Mouse (Mus musculus): Measurements from ENCODE around the gene Ebf3. TPM values are rescaled to one million over a fixed set of nuclear protein-coding genes. Genes with fewer than 3 reads are reported as not detected.

Ebf3 gene
- polyA plus RNA-seq, 1 experiment, result 9.4 TPM

DNA sequence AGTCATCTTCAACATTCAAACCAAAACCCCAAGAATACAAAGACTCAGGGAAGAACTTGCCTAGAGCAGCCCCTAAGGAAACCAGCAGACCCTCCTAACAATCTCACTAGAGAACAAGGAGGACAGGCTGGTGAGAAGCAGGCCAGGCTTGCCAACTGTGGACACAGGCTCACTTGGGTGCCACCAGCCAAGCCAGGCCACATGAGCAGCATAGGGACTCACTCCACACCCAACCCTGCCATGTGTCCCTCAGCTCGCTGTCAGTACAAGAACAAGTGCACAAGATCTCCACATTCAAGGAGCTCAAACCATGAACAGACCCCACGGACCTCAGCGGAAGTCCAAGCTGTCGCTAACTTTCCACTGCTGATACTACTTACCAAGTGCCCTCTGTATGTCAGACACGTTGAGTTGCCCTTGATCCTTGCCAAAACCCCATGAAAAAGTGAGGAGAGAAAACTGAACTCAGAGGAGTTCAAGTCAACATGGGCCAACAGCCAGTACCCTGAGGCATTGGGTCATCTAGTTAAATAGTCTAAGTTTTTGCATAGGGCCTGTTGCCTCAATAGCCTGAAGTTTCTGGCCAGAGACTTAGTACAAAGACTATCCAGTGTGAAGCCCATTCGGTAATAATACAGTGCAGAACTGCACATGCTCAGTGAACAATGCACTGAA is 91.3 kb downstream of the Ebf3 start:
- H3K27me3 ChIP-seq (ENCODE audit: control insufficient read depth, insufficient read depth, low read length), result no peaks in the 10 kb centered on the region
- 74% methylated on average over 6 of the region's 6 CpGs for WGBS
- no peak overlapping the region for H3K27ac ChIP-seq (ENCODE audit: insufficient read depth, low read length)
- H3K4me3 ChIP-seq (replicated peaks; ENCODE audit: insufficient read depth, low read depth, low read length), result no peak overlapping the region
- peaks cover 5% of the 10 kb centered on the region for H3K4me1 ChIP-seq (ENCODE audit: control insufficient read depth, insufficient read depth, low read length)
- DNase-seq, result no peak
- TF ChIP-seq POLR2A (IDR thresholded peaks at IDR 0.05; ENCODE audit: borderline replicate concordance, insufficient read depth, low read length) (no peak), CTCF (IDR thresholded peaks at IDR 0.05; ENCODE audit: borderline replicate concordance, insufficient read depth, low read depth, low read length) (no peak)

GRCm38 (mm10) chr7:137221599-137221998 is 92.6 kb downstream of the Ebf3 start:
- WGBS, result 33% methylated on average over 6 of the region's 6 CpGs
- DNase-seq, result no peak
- Histone ChIP-seq H3K27me3 (ENCODE audit: control insufficient read depth, insufficient read depth, low read length) (no peaks in the 10 kb centered on the region), H3K27ac (ENCODE audit: insufficient read depth, low read length) (no peak overlapping the region), H3K4me3 (replicated peaks; ENCODE audit: insufficient read depth, low read depth, low read length) (no peak overlapping the region), H3K4me1 (ENCODE audit: control insufficient read depth, insufficient read depth, low read length) (peaks cover 3% of the 10 kb centered on the region; the same call in 1 of the 2 replicates)
- TF ChIP-seq CTCF (IDR thresholded peaks at IDR 0.05; ENCODE audit: borderline replicate concordance, insufficient read depth, low read depth, low read length) (no peak), POLR2A (IDR thresholded peaks at IDR 0.05; ENCODE audit: borderline replicate concordance, insufficient read depth, low read length) (no peak)

GRCm38 (mm10) chr7:137220436-137220835 is 93.8 kb downstream of the Ebf3 start:
- H3K4me3 ChIP-seq (replicated peaks; ENCODE audit: insufficient read depth, low read depth, low read length), result no peak overlapping the region
- no peak overlapping the region for H3K27ac ChIP-seq (ENCODE audit: insufficient read depth, low read length)
- TF ChIP-seq POLR2A (IDR thresholded peaks at IDR 0.05; ENCODE audit: borderline replicate concordance, insufficient read depth, low read length), result no peak
- DNase-seq, result no peak
- H3K27me3 ChIP-seq (ENCODE audit: control insufficient read depth, insufficient read depth, low read length), result no peaks in the 10 kb centered on the region
- WGBS, result 41% methylated on average over 4 of the region's 4 CpGs
- no peaks in the 10 kb centered on the region for H3K4me1 ChIP-seq (ENCODE audit: control insufficient read depth, insufficient read depth, low read length)

DNA sequence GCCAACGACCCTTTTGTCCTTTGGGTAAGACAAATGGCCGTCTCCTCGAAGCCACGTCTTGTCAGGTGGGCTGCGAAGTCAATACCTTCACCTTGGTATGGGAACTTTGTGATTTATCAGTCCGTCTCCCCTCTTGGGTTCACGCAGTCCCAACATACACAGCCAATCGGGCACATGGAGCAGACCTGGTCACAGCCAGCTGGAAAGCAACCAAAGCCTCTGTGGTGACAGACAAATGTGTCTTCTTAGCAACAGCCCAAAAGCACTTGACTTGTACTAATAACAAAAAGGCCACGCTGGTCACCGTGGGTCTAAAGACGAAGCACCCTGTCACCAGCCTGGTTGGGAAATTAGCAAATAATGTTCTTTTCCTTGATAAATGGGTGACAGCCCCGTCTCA is 95.5 kb downstream of the Ebf3 start:
- TF ChIP-seq CTCF (IDR thresholded peaks at IDR 0.05; ENCODE audit: borderline replicate concordance, insufficient read depth, low read depth, low read length) (no peak), POLR2A (IDR thresholded peaks at IDR 0.05; ENCODE audit: borderline replicate concordance, insufficient read depth, low read length) (no peak)
- WGBS, result 58% methylated on average over 12 of the region's 12 CpGs
- no peaks in the 10 kb centered on the region for H3K27me3 ChIP-seq (ENCODE audit: control insufficient read depth, insufficient read depth, low read length)
- H3K4me1 ChIP-seq (ENCODE audit: control insufficient read depth, insufficient read depth, low read length), result no peaks in the 10 kb centered on the region
- no peak for DNase-seq
- H3K4me3 ChIP-seq (replicated peaks; ENCODE audit: insufficient read depth, low read depth, low read length), result no peak overlapping the region
- H3K27ac ChIP-seq (ENCODE audit: insufficient read depth, low read length), result no peak overlapping the region

DNA sequence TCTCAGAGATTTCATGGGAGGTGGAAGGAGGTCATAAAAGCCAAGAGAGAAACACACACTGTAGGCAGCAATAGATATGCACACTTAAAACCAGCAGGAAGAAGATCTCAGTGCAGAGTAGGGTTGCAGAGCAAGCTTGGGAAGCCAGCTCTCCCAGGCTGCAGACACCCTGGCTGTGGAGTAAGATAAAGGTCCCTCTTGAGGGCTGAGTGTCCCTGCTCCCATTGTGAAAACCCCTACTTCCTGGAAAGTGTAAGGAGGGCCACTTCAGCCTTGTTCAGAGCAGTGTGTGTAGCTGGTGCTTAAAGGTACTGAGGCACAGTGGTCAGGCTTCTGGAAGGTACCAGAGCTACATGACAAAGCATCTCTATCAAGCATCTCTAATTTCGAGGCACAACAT is 100.8 kb downstream of the Ebf3 start:
- H3K4me1 ChIP-seq (ENCODE audit: control insufficient read depth, insufficient read depth, low read length), result no peaks in the 10 kb centered on the region
- DNase-seq, result no peak
- H3K4me3 ChIP-seq (replicated peaks; ENCODE audit: insufficient read depth, low read depth, low read length), result no peak overlapping the region
- no peaks in the 10 kb centered on the region; the same call in 1 of the 2 replicates for H3K27me3 ChIP-seq (ENCODE audit: control insufficient read depth, insufficient read depth, low read length)
- 90% methylated on average over 1 of the region's 1 CpGs for WGBS
- no peak overlapping the region for H3K27ac ChIP-seq (ENCODE audit: insufficient read depth, low read length)
- no peak for TF ChIP-seq POLR2A (IDR thresholded peaks at IDR 0.05; ENCODE audit: borderline replicate concordance, insufficient read depth, low read length)
- TF ChIP-seq CTCF (IDR thresholded peaks at IDR 0.05; ENCODE audit: borderline replicate concordance, insufficient read depth, low read depth, low read length), result no peak

- Histone ChIP-seq H3K27ac (ENCODE audit: insufficient read depth, low read length) (no peak overlapping the region), H3K27me3 (ENCODE audit: control insufficient read depth, insufficient read depth, low read length) (no peaks in the 10 kb centered on the region; the same call in 1 of the 2 replicates), H3K4me1 (ENCODE audit: control insufficient read depth, insufficient read depth, low read length) (no peaks in the 10 kb centered on the region), H3K4me3 (replicated peaks; ENCODE audit: insufficient read depth, low read depth, low read length) (no peak overlapping the region)
- 73% methylated on average over 4 of the region's 4 CpGs for whole genome bisulfite sequencing
- no peak for TF ChIP-seq POLR2A (IDR thresholded peaks at IDR 0.05; ENCODE audit: borderline replicate concordance, insufficient read depth, low read length)
- TF ChIP-seq CTCF (IDR thresholded peaks at IDR 0.05; ENCODE audit: borderline replicate concordance, insufficient read depth, low read depth, low read length), result no peak
- DNase-seq, result no peak
Measured at GRCm38 (mm10) chr7:137211332-137211731, 102.9 kb downstream of the Ebf3 start.

GRCm38 (mm10) chr7:137209688-137210345 is 104.4 kb downstream of the Ebf3 start:
- no peaks in the 10 kb centered on the region for H3K4me1 ChIP-seq (ENCODE audit: control insufficient read depth, insufficient read depth, low read length)
- DNase-seq, result no peak
- no peak overlapping the region for H3K4me3 ChIP-seq (replicated peaks; ENCODE audit: insufficient read depth, low read depth, low read length)
- 71% methylated on average over 15 of the region's 15 CpGs for WGBS
- no peaks in the 10 kb centered on the region; the same call in 1 of the 2 replicates for H3K27me3 ChIP-seq (ENCODE audit: control insufficient read depth, insufficient read depth, low read length)
- no peak overlapping the region for H3K27ac ChIP-seq (ENCODE audit: insufficient read depth, low read length)
- TF ChIP-seq POLR2A (IDR thresholded peaks at IDR 0.05; ENCODE audit: borderline replicate concordance, insufficient read depth, low read length), result no peak
- no peak for TF ChIP-seq CTCF (IDR thresholded peaks at IDR 0.05; ENCODE audit: borderline replicate concordance, insufficient read depth, low read depth, low read length)

DNA sequence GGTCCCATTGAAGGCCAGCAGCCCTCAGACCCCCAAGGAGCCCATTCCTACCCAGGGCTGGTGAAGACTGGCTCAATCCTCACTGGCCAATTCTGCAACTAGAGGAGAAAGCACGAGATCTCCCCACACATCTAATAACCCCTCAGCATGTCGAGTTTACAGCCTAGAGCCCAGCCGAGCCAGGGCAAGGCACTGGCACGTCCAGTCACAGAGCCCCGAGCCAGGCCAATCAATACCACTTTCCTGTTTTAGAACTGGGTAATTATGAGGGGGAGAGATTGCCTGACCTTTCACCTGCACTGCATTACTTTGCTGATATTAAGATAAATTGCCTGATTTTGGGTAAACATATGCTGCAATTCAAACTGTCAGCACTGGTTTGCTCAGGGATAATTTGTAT is 105.7 kb downstream of the Ebf3 start:
- H3K27ac ChIP-seq (ENCODE audit: insufficient read depth, low read length), result no peak overlapping the region
- no peak for TF ChIP-seq CTCF (IDR thresholded peaks at IDR 0.05; ENCODE audit: borderline replicate concordance, insufficient read depth, low read depth, low read length)
- TF ChIP-seq POLR2A (IDR thresholded peaks at IDR 0.05; ENCODE audit: borderline replicate concordance, insufficient read depth, low read length), result no peak
- H3K4me3 ChIP-seq (replicated peaks; ENCODE audit: insufficient read depth, low read depth, low read length), result no peak overlapping the region
- 84% methylated on average over 5 of the region's 5 CpGs for WGBS
- no peaks in the 10 kb centered on the region; the same call in 1 of the 2 replicates for H3K27me3 ChIP-seq (ENCODE audit: control insufficient read depth, insufficient read depth, low read length)
- H3K4me1 ChIP-seq (ENCODE audit: control insufficient read depth, insufficient read depth, low read length), result no peaks in the 10 kb centered on the region
- no peak for DNase-seq

All from cerebellum, adult 2 months (tissue).